ENCODE assay signal across 10 mouse cellular contexts in genomic region chr2:75988378-75988777, GRCm38 (mm10). TPM values are rescaled to one million over a fixed set of nuclear protein-coding genes. Genes with fewer than 3 reads are reported as not detected.
DNase-seq lines count a peak whose midpoint lies in the region; ATAC-seq and TF ChIP-seq lines count a peak whose summit lies in the region.
"Had no signal": no experiment of that assay in that cellular context is flagged by ENCODE, and none has a peak within 500 bp of the region (broad histone marks: within the 10 kb centered on the region; RNA-seq: fewer than 3 reads in every experiment).

No protein-coding gene starts in this region.

- peak overlapping the region; percentile 21; the same call in 1 of the 2 replicates for H3K4me2 ChIP-seq in midbrain, embryonic 13.5 days (replicated peaks)
- H3K4me2 ChIP-seq: stomach, embryonic 15.5 days had no signal

- peaks cover 56% of the 10 kb centered on the region for H3K4me1 ChIP-seq in hindbrain, embryonic 10.5 days (replicated peaks)
- peaks cover 39% of the 10 kb centered on the region for H3K4me1 ChIP-seq in midbrain, embryonic 13.5 days (replicated peaks)

- intact Hi-C loops in left cerebral cortex, adult 2 months (cut with DNase I): no loop called here

- H3K4me3 ChIP-seq in left cerebral cortex, adult 2 months: peak overlapping the region; percentile 22
- H3K4me3 ChIP-seq in hindbrain, embryonic 10.5 days: no peak overlapping the region
- H3K4me3 ChIP-seq in midbrain, embryonic 13.5 days (replicated peaks): no peak overlapping the region
- H3K4me3 ChIP-seq: stomach, embryonic 15.5 days had no signal

- H3K36me3 ChIP-seq in hindbrain, embryonic 10.5 days: no peaks in the 10 kb centered on the region
- H3K36me3 ChIP-seq in midbrain, embryonic 13.5 days: no peaks in the 10 kb centered on the region
- H3K36me3 ChIP-seq: stomach, embryonic 15.5 days had no signal

- no peak for TF ChIP-seq CTCF in left cerebral cortex, adult 2 months (IDR thresholded peaks at IDR 0.05)

- WGBS in hindbrain, embryonic 10.5 days: 68% methylated on average over 4 of the region's 4 CpGs
- 45% methylated on average over 4 of the region's 4 CpGs for WGBS in midbrain, embryonic 13.5 days

- no peak overlapping the region for H3K9ac ChIP-seq in midbrain, embryonic 13.5 days (replicated peaks)
- H3K9ac ChIP-seq: stomach, embryonic 15.5 days had no signal

- H3K27ac ChIP-seq in left cerebral cortex, adult 2 months: peak overlapping the region; percentile 8; the same call in 1 of the 2 replicates
- peak overlapping the region; percentile 81 for H3K27ac ChIP-seq in hindbrain, embryonic 10.5 days
- H3K27ac ChIP-seq in midbrain, embryonic 13.5 days: peak overlapping the region; percentile 83
- H3K27ac ChIP-seq: stomach, embryonic 15.5 days had no signal

- peak; percentile 49 for ATAC-seq in midbrain, embryonic 13.5 days
- ATAC-seq in megakaryocyte progenitor cell, adult 5-6 weeks (replicated peaks; ENCODE audit: poor library complexity): no peak
- ATAC-seq: intestine, postnatal 0 days had no signal

- no peak for DNase-seq in left cerebral cortex, adult 2 months (ENCODE audit: extremely low spot score in 1 of 2, low spot score in 2 of 2)
- no peak for DNase-seq in left cerebral cortex, adult 11 months (ENCODE audit: low spot score)
- no peak for DNase-seq in hindbrain, embryonic 10.5 days (ENCODE audit: low spot score)
- DNase-seq in ovary, adult 18-20 months (ENCODE audit: low spot score): no peak
- no peak for DNase-seq in right cerebral cortex, postnatal 25 days
- DNase-seq: right cerebral cortex, postnatal 14 days had no signal

- no peaks in the 10 kb centered on the region for H3K27me3 ChIP-seq in hindbrain, embryonic 10.5 days (ENCODE audit: insufficient read depth, poor library complexity, severe bottlenecking)
- no peaks in the 10 kb centered on the region for H3K27me3 ChIP-seq in midbrain, embryonic 13.5 days
- H3K27me3 ChIP-seq: stomach, embryonic 15.5 days had no signal

- no peaks in the 10 kb centered on the region for H3K9me3 ChIP-seq in hindbrain, embryonic 10.5 days
- H3K9me3 ChIP-seq in midbrain, embryonic 13.5 days: no peaks in the 10 kb centered on the region
- H3K9me3 ChIP-seq: stomach, embryonic 15.5 days had no signal

RNA-seq across cellular contexts. Expression of gene Ttc30a1, which starts 6.6 kb away (rescaled TPM):
- 1 to 10 TPM; 2.9 to 3.4 TPM for total RNA-seq in left cerebral cortex, adult 2 months (2021)
- 9.7 and 10.7 TPM in 2 replicates for polyA plus RNA-seq in hindbrain, embryonic 10.5 days (2016; fragmentation: Nextera tagmentation; extraction: Ambion mirVana)
- 8.5 TPM in 2 replicates for polyA plus RNA-seq in midbrain, embryonic 13.5 days (2015; fragmentation: Nextera tagmentation; extraction: Ambion mirVana)
- 4.0 and 4.3 TPM in 2 replicates for total RNA-seq in megakaryocyte progenitor cell, adult 5-6 weeks (2015)
- total RNA-seq in megakaryocyte progenitor cell, adult 5-6 weeks (2017): 3.6 and 3.7 TPM in 2 replicates

RNA-seq across cellular contexts. Expression of gene Ttc30a2, which starts 10.4 kb away (rescaled TPM):
- under 1 TPM; 0.28 to 0.50 TPM for total RNA-seq in left cerebral cortex, adult 2 months (2021)
- polyA plus RNA-seq in hindbrain, embryonic 10.5 days (2016; fragmentation: Nextera tagmentation; extraction: Ambion mirVana): 0.50 and 0.72 TPM in 2 replicates
- polyA plus RNA-seq in midbrain, embryonic 13.5 days (2015; fragmentation: Nextera tagmentation; extraction: Ambion mirVana): 1.1 and 1.6 TPM in 2 replicates
- total RNA-seq in megakaryocyte progenitor cell, adult 5-6 weeks (2015): not detected in 2 replicates
- total RNA-seq in megakaryocyte progenitor cell, adult 5-6 weeks (2017): 0.10 TPM in 1 of 2 replicates, not detected in the other

RNA-seq across cellular contexts. Expression of gene Ttc30b, which starts 50.0 kb away (rescaled TPM):
- 10 to 100 TPM; 10.3 to 13.1 TPM for total RNA-seq in left cerebral cortex, adult 2 months (2021)
- 6.4 and 10.0 TPM in 2 replicates for polyA plus RNA-seq in hindbrain, embryonic 10.5 days (2016; fragmentation: Nextera tagmentation; extraction: Ambion mirVana)
- polyA plus RNA-seq in midbrain, embryonic 13.5 days (2015; fragmentation: Nextera tagmentation; extraction: Ambion mirVana): 15.3 and 15.7 TPM in 2 replicates
- 2.1 and 3.2 TPM in 2 replicates for total RNA-seq in megakaryocyte progenitor cell, adult 5-6 weeks (2015)
- total RNA-seq in megakaryocyte progenitor cell, adult 5-6 weeks (2017): 1.7 and 2.3 TPM in 2 replicates

Comparison
In these comparisons a context has a peak if more than half of its experiments do, and no peak if none do; other contexts are left out.
1. H3K27ac ChIP-seq: peak in every context shown above with its lines; median percentile 83 in midbrain, embryonic 13.5 days; 81 in hindbrain, embryonic 10.5 days; 8 in left cerebral cortex, adult 2 months.